Mouse (Mus musculus) left cerebral cortex, adult 8-10 months (tissue): ENCODE data around the gene Notch1. TPM values are rescaled to one million over a fixed set of nuclear protein-coding genes. Genes with fewer than 3 reads are reported as not detected.
A peak's percentile ranks its signal among the peaks of the same experiment; 100 is the strongest.

ENCODE experiments used
- DNase-seq, 2 experiments: peaks; one replicate each; pipeline ENCODE4 v3.0.0; 2022; ENCODE audit warnings: low spot score in 2 of 2
- total RNA-seq, 4 experiments: library from RNA; stranded (reverse); gene quantifications; 2 replicates each; pipeline ENCODE4 v1.2.4; 2022

Notch1 gene
- total RNA-seq, 4 experiments from 2014 or later = 23.3 to 28.8 (median 26.6) TPM

DNA sequence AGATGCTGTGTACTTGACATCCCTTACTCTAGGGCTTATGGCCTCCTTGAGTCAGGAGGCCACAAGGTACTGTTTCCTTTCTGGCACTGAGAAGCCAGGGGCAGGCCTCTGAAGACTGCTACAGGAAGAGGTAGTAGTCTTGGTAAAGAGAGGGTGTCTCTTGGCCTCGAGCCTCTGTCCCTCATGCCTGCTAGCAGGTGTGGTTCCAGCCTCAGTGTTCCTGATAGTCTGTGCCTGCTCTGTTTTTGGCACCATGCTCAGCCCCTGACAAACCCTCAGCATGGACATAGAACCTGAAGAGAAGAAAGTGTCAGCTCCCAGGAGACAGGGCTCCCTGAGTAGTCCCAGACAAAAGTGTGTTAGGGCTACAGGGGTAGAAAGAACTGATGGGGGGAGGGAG is 69.0 kb downstream of the Notch1 start:
- no peak for DNase-seq

DNA sequence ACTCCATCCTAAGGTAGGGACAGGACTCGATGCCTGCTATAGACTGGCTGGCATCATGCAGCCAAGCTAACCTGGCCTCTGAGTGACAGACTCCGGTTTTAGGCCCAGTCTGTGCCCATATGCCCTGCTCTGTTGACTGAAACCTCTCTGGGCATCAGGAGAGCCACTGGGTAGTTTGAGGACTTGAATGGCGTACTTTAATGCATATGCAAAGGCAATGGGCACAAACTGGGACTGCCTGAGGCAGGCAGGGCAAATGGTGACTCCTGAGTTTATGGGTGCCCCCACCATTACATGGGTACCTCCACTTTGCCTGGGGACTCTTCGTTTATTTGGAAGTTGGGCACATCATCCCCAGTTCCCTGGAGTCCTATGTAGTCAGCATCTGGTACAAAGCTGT is 69.8 kb downstream of the Notch1 start:
- no peak for DNase-seq

DNA sequence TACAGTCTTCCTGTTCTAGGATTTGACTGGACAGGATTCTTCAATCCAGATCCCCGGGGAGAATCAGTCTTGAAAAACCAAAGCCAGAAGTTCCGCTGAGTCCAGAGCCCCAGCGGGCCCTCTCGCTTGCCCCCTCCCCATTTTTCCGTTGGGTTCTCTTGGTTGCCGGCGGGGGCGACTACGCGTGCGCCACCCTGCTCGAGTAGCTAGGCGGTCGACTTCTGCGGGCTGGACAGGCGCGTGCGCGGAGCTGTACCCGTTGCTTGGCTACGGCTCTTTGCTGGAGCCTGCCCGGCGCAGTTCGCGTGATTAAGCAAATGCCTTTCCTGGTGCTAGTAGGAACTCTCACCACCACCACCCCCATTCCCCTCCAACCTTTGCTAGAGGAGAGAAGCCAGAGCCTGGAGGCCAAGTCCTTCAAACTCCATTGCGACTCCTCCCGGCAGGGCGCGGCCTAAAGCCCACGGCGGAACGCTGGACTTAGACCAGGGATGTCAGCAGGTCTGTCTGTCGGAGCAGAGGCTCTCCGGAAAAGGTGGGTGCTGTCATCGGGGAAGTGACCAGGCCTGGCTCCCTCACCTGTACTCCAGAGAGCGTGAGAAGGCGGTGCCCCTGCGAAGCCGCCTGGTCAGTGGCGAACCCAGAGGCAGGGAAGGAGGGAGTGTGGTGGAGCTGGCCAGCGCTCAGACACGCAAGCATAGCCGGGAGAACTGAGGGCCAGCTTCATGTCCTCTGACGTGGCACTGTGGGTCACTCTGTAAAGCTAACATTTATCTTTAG is 70.6 kb downstream of the Notch1 start:
- peak; percentile 95 to 96 for DNase-seq

DNA sequence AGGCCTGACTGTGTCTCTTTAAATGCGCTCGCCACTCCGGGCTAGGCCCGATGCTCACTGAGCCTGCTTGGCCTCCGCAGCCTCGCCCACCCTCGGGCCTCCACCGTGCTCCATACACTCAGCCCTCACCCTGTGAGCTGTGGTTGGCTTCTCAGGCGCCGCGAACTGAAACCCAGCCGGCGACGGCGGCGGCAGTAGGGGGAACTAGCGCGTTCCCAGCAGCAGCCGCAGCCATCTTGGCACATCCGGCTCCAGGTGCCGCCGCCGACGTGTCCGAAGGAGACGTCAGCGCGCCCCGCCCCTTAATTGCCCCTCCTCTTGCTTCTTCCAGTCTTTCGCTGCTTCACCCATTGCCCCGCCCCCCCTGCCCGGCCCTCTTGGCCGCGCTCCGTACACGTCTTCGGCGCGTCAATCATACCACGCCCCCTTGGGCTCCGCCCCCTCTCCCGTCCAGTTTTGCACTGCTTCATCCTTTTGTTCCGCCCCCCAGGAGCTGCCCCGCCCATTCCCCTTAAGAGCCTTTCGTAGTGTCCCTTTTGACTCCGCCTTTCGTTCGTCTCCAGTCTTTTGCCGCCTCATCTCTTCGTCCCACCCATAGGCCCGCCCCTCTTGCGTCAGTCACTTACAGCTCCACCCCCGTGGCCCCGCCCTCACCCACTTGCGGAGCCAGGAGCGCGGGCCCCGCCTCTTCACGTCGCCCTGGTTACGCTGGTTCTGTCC is 71.4 kb downstream of the Notch1 start, which contains the start of gene Sec16a:
Sec16a (minus strand) TSS at position 271 of the 720 bp plus-strand sequence.
- peak; percentile 94 to 100 for DNase-seq

DNA sequence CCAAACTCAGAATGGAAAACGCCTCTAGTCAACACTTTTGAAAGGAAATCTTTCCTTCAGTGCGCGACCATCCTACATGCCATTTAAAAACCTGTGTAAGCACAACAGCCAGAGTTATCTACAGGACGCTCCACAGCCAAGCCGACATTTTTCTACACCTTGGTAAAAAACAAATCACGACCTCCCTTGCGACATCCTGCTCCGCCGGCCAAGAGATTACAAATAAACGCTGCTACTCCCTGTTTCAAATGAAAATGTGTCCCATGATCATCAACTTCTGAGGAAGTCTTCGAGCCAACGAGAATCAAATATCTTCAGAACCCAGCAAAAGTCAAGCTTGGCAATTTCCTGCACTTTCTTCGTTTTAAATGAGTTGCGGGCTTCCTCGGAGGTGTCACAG is 72.1 kb downstream of the Notch1 start:
- no peak for DNase-seq

DNA sequence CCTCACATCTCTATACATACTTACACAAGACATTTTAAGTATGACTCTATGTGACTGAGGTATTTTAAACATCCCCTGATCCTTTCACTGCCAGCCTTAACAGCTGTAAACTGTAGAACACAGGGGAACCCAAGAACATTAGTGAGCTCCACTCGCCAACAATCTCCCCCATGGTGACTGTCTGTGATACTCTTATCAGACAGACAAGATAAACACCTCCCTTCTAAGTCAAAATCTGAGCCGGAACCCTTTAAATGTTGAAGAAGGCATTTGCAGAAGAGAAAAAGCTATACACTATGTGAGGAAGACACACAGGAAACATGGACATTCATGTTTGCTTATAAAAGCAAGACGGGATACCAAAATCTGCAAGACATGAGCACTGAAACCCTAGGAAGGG is 72.6 kb downstream of the Notch1 start:
- no peak for DNase-seq

DNA sequence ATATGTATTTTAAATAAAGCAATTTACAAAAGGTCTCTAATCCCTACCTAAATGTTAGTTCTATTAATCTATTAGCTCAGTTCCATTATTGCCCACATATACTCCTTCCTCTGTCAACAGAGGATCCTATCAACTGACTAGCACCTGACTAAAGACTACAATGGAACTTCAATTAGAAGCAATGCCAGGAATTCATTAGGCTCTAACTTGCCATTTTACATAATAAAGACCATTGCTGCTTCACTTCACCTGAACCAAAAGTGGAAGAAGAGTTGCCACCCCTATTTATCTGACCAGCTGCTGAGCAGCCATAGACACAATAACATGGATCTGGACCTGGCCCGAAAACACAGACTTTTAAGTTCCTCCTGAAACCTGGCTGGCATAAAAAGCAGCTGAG is 73.6 kb downstream of the Notch1 start:
- DNase-seq = no peak

DNA sequence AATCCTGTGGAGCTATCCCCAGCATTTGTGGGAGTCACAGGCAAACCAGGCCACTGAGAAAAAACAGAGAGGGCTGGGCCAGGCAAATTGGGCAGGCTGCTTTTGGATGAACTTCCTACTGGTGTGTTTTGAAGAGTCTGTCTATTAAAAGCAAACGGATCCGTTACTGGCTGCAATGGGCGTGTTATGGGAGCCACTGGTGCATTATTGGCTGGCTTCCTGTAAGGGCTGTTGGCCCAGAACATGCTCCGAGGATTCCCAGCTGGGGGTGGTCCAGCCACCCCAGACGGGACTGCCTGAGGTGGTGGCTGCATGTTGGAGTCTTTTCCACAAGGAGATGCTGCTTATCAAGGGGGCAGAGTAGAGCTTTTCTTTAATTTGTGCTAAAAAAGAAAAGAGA is 74.8 kb downstream of the Notch1 start:
- DNase-seq = no peak

DNA sequence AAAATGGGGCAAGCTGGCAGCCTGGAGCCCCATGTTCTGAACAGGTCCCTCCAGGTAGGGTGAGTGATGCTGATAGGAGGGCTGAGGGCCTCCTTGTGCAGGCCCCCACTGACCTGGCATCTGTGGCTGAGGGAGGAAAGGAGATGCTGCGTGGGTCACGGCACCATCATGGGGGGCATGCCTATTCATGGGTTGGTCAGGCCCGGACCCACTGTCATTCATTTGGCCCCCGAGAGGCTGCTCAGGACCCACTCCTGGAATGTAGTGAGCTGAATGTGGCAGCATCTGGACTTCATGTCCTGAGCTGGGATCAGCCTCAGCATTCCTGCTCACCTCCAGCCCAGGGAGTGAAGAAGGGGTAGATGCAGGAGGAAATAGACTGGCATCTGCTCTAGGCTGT is 75.2 kb downstream of the Notch1 start:
- no peak for DNase-seq

DNA sequence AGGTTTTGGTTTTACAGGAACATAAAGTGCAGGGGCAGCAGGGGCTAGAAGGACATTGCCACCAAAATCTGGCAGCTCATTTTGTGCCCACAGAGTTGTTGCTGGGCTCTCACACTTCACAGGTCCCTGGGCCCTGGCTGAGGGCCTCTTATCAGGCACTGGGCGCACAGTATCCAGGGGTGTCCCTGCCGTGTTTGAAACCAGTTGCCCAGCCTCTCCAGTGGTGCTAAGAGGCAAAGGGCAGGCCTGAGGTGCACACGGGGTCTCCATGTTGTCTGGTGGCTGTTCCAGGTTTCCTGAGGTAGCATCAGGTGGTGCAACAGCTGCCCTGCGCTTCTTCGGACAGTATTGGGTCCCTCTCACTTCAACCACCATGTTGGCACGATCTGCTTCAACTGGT is 76.8 kb downstream of the Notch1 start:
- no peak for DNase-seq

DNA sequence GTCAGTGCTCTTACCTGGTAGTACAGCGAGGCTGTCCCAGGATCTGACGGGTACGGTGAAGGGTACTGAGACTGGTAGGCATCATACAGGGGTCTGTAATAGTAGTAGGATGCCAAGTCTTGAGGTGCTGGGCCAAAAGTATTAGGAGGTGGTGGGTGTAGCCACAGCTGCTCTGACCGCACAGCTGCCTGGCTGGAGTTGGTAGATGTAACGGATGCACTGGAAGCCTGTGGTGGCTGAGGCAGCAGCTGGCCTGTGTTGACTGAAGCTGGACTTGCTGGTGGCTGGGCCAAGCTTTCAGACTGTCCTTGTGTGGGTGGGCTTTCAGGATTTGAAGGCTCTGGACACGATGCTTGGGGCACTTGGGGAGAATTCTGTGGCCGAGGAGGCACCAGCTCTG is 78.1 kb downstream of the Notch1 start:
- no peak for DNase-seq

DNA sequence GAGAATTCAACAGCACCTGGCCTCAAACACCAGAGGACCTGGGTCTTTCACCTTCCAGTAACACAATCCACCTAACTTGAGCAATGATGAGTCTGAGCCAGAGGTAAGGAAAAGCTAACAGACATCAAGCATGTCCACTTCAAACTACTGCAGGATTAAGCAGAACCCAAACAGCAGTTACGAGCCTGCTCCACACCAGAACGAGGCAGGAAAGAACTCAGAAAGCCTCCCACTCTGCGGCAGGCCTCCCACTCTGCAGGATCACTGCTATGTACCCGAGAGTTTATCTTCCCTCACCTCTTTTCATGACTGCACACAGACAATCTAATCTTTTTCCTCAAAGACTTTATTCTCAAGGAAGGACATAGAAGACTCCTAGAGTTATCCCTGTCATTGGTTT is 79.2 kb downstream of the Notch1 start:
- DNase-seq = peak in 1 of 2 experiments; percentile 21

DNA sequence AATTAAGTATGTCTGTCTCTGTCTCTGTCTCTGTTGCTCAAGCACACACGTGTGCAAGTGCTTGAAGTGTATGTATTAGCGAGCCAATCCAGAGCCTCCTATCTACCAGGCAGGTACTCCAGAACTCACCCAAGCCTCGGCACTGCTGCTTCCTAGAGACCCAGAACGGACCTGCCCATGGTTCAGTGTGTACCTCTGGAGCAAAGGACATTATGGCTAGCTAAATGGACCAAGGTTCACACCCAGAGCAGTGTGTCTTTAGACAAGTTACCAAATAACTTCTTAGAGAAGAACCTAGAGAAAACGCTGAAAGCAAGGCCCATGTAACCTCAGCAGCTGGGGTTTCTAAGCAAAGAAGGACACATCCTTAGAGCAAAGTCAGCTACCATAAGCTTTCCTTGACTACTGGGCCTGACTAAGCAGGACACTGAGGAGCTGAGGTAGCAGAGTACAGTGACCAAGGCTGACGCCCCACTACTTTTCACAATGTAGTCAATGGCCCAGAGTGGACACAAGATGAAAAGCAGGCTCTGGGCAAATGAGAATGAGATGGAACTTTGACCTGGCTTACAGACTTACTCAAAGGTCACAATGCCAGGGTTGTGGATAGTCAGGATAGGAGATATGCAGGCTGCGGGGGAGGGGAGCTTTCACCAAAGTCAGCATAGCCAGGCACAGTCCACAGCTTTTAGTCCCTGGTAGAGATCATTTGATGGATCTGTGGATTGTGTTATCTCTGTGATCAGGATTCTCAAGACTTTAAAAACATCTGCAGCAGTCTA is 81.5 kb downstream of the Notch1 start:
- no peak for DNase-seq

DNA sequence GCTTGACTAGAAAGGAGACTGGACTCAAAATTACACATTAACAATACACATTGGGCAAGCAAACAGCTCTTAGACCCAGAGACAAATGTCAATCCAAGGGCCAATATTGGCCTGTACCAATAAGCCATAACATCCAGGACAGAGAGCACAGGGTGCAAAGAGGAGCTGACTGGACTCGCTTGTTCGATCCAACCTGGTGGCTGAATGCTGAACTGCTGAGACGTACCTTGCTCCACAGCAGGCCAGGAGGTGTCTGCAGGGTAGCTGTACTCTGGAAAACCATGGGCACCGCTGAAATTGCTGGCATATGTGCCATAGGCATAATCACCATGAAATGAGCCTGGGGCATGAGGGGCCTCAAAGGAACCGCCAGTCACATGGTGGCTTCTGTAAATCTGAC is 86.6 kb downstream of the Notch1 start:
- DNase-seq = no peak

DNA sequence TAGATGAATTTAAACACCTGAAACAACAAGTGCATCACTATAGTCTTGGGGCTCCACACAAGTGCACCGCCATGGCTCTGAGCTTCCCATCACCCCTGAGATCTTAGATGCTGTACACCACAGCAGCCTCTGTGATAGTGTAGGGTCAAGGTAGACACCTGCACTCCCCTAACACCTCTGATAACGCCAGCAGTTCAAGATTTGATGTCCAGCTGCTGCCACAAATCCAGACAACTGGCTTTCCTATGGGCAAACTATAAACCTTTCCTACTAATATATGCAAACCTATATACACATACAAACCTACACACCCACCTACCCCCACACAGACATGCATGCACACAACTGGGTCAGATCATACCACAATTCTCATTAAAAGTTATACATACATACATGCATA is 91.9 kb downstream of the Notch1 start:
- DNase-seq = no peak

DNA sequence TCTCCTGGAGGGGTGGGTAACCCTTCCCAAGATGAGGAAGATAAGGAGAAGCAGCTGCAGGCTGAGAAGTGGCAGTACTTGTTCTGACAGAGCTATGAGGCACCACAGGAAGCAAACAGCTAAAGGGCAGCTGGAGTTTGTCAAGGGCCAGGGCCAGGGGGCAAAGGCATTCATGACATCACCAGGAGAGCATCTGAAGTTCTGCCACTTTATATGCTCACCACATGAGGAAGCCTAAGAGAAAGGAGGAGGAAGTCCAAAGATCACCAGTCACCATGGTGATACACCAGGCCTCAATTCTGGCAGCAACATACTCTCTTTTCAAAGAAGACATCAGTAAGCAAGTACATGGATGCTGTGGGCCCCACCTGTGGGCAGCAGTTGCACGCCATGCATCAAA is 93.4 kb downstream of the Notch1 start:
- DNase-seq = no peak

DNA sequence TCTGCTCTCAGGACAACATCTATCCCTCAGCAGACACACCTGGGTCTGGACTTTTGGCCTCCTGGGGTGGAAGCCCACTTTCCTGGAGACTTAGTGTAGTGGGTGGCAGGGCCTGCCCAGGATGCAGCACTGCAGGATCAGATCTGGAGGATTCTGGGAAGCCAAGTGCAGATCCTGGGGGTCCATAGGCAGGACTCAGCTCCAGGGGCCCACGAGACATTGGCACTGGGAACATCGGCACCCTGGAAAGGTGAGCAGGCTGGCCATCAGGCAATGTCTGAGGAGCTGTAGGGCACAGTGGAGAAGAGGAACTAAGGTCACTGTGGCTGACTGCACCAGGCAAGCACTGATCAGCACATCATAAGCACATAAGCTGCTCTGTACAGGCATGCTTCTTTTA is 94.5 kb downstream of the Notch1 start:
- DNase-seq = no peak

DNA sequence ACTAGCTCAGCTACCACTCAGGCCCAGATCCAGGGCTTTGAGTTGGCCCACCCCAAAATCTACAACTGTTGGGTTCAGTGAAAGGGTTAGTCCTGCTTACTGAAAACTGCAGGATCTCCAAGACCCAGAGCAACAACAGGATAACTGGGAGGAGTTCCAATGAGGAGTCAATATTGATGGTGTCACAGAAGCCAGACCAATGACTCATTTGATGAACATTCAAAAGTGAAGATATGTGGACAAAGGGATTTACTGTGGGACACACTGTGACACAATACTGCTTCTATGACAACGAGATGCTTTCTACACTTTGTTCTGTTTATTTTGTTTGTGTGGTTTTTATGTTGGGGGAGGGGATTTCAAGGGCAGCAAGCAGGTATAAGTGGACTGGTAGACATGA is 98.3 kb downstream of the Notch1 start:
- DNase-seq = no peak

DNA sequence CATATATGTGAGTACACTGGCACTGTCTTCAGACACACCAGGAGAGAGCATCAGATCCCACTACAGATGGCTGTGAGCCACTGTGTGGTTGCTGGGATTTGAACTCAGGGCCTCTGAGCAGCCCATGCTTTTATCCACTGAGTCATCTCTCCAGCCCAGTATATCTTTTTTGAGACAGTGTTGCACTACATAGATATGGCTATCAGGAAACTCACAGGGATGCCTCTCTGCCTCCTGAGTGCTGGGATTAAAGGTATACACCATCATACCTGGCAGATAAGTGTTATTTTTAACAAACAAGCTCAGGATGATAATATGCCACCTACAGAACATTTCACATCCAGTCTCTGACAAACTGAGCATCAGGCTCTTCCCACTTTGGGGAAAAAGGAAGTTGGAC is 99.4 kb downstream of the Notch1 start:
- DNase-seq = no peak

DNA sequence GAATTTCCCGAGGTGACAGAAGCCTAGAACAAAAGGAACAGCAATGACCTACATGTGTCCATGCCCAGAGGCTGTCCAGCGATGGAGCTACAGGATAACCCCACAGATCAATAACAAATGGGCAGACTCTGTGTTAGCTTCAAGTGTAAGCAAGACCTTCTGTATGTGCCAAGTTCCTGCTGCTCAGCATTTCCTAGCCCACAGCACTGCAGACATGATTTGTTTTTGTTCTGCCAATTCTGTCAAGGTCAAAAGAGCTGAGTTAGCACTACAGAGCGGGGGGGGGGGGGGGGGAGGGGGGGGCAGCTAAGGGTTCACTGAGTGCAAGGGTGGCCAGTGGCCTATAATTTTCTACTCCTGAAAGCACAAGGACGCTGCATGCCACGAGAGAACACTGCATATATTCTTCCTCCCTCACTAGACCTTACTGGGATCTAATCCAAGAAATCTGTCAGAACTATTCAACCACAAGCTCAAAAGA is 105.5 kb downstream of the Notch1 start:
- no peak for DNase-seq

DNA sequence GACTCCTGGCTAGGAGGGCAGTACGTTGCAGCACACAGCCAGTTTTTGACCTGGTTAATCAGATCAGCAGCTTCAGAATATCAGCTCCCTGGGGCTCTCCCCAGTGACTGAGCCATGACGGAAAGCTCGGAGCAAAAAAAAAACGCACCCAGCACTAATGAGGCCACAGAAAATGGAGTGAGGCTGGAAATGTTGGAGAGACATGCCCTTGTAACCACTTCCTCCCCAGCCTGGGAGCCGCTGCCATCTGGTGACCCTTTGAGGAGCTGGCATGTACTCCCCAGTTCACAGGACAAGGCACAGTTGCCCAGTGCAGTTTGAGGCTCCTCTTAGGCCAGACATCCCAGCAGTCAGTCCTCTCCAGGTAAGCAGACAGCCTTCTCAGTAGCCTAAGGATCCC is 106.4 kb downstream of the Notch1 start:
- no peak for DNase-seq

DNA sequence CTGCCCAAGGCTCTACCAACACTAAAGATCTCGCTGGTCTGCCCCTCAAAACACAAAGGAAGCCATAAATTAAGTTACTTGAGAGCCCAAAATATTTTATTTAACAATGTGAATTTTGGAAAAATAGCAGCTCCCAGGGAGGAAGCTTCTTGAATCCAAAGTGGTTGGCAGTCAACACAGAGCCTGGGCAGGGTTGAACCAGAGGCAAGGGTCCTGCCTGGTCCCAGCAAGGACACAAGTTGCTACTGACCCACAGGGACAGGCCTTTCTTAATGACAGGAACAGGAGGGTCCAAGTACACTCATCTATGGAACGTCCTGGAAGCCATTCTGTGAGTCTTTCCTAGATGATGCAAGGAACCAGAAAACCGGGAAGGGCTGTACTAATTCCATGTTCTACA is 107.1 kb downstream of the Notch1 start:
- DNase-seq = no peak
